Mouse (Mus musculus) limb, embryonic 14.5 days (tissue): ENCODE data around the gene Hoxb6. TPM values are rescaled to one million over a fixed set of nuclear protein-coding genes. Genes with fewer than 3 reads are reported as not detected.

Source experiments
- ATAC-seq: fragments of 200-750 bp; cut with Nextera tagmentation; 2 replicates; pipeline ENCODE4 v1.8.0; 2017; ENCODE audit warnings: low read depth, moderate number of reproducible peaks, moderate TSS enrichment; ENCODE audit not compliant: low FRiP score
- DNase-seq: peaks from one replicate; pipeline ENCODE4 v3.0.0-alpha.2; 2015; ENCODE audit warnings: low spot score
- H3K27ac ChIP-seq: fragments of 300-500 bp; sonication (generic); replicated peaks from 2 replicates; pipeline ENCODE4 v1.5.1; 2014; ENCODE audit warnings: low read depth, mild to moderate bottlenecking, low read length, moderate library complexity, mixed read lengths
- H3K27me3 ChIP-seq: fragments of 300-500 bp; sonication (generic); 2 replicates; pipeline ENCODE4 v1.6.1; 2014; ENCODE audit warnings: low read length, mixed read lengths; ENCODE audit not compliant: control insufficient read depth, insufficient read depth
- H3K36me3 ChIP-seq: fragments of 300-500 bp; sonication (generic); 2 replicates; pipeline ENCODE4 v1.6.1; 2014; ENCODE audit warnings: mild to moderate bottlenecking, low read length, moderate library complexity, mixed read lengths; ENCODE audit not compliant: control insufficient read depth, insufficient read depth
- H3K4me1 ChIP-seq: fragments of 300-500 bp; sonication (generic); 2 replicates; pipeline ENCODE4 v1.6.1; 2014; ENCODE audit warnings: antibody characterized with exemption, low read length, mixed read lengths; ENCODE audit not compliant: control insufficient read depth, insufficient read depth
- H3K4me2 ChIP-seq: fragments of 300-500 bp; sonication (generic); replicated peaks from 2 replicates; pipeline ENCODE4 v1.6.1; 2014; ENCODE audit warnings: low read depth, mild to moderate bottlenecking, low read length, moderate library complexity; ENCODE audit not compliant: severe bottlenecking
- H3K4me3 ChIP-seq: fragments of 300-500 bp; sonication (generic); replicated peaks from 2 replicates; pipeline ENCODE4 v1.5.1; 2014; ENCODE audit warnings: low read length
- H3K9ac ChIP-seq: fragments of 300-500 bp; sonication (generic); 2 replicates; pipeline ENCODE4 v1.6.1; 2014; ENCODE audit warnings: mild to moderate bottlenecking, low read depth, low read length, moderate library complexity; ENCODE audit not compliant: severe bottlenecking
- H3K9me3 ChIP-seq: fragments of 300-500 bp; sonication (generic); 2 replicates; pipeline ENCODE4 v1.6.1; 2016; ENCODE audit warnings: low read length; ENCODE audit not compliant: control insufficient read depth
- POLR2A ChIP-seq: fragments of 200-500 bp; IDR thresholded peaks from 2 replicates; pipeline ENCODE4 v1.8.0; 2012; ENCODE audit warnings: inconsistent platforms, mild to moderate bottlenecking, moderate library complexity, borderline replicate concordance; ENCODE audit not compliant: insufficient read depth, insufficient read length; ENCODE audit errors: extremely low read depth
- WGBS: fragments of 180-500 bp; shearing (Covaris S2); extraction: QIAGEN DNeasy Blood & Tissue Kit; methylation state at CpG from one replicate; pipeline ENCODE4 v1.1.7; 2014; 5-methylcytosine and 5-hydroxymethylcytosine counted together
- polyA plus RNA-seq, 2 experiments: library from polyadenylated mRNA; depleted of rRNA in 1 of 2; stranded (reverse) in 1 of 2; unstranded in 1 of 2; fragments of >200 nt; fragmentation: Nextera tagmentation in 1 of 2; extraction: Ambion mirVana in 1 of 2; gene quantifications; 2 replicates each; pipeline versions ENCODE4 v1.2.1 to v1.2.3; 2012 to 2014

Hoxb6 gene
- polyA plus RNA-seq (2012; rRNA removed), result 2.2 and 2.8 TPM in 2 replicates
- 0.30 and 0.61 TPM in 2 replicates for polyA plus RNA-seq (2014; fragmentation: Nextera tagmentation; extraction: Ambion mirVana)

DNA sequence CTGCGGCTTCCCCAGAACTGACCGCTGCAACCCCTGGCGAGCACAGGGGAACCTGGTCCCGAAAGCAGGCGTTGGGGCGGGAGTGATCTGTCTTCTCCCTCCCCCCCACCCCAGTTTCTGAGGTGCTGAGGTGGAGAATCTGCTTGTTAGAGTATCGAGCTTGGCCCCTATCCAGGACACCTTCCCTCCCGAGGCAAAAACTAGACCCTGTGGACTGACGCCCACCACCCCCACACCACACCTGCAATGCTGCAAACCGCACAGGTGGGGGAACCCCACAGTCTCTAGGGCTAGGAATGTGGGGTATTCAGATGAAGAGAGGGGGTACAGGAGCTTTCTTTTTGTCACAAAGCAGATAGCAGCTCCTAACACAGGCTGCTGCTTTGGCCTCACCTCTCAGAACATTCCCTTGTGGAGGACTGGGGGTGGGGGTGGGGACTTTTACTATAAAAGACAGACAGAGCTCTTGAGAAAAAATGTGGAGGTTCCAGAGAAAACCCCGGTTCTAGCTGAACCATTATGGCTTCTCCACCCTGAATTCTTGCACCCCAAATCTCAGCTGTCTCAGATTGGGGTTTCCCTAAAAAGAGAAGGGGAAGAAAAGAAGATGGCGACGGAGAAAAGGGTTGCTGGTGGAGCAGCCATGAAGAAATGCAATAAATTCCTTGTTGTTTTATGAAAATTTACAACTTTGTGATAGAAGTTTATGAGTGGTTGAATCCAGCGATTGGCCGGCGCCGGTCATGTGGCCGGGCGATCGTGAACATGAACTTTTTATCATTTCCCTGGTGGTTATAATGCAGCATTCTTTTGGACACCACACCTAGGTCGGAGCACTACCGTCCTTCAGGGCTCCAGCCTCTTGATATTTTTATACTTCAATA is at the start of gene Hoxb6:
Gene Hoxb6 (plus strand): TSS at position 796 of the 884 bp plus-strand sequence.
- TF ChIP-seq POLR2A, result no peak
- ATAC-seq (no peak), DNase-seq (no peak)
- no peaks in the 10 kb centered on the region for H3K9me3 ChIP-seq
- 0 out of 2 replicates have a peak within 1 kb of the TSS, but pooled peaks have one; percentile 3 for H3K4me2 ChIP-seq
- no peaks in the 10 kb centered on the region for H3K36me3 ChIP-seq
- H3K4me3 ChIP-seq, result peak within 1 kb of the TSS; percentile 20
- no peak within 1 kb of the TSS for H3K27ac ChIP-seq
- H3K4me1 ChIP-seq, result no peaks in the 10 kb centered on the region
- WGBS, result 3% methylated on average over 22 of the region's 22 CpGs
- peaks cover 99% of the 10 kb centered on the region for H3K27me3 ChIP-seq
- H3K9ac ChIP-seq, result no peak within 1 kb of the TSS

DNA sequence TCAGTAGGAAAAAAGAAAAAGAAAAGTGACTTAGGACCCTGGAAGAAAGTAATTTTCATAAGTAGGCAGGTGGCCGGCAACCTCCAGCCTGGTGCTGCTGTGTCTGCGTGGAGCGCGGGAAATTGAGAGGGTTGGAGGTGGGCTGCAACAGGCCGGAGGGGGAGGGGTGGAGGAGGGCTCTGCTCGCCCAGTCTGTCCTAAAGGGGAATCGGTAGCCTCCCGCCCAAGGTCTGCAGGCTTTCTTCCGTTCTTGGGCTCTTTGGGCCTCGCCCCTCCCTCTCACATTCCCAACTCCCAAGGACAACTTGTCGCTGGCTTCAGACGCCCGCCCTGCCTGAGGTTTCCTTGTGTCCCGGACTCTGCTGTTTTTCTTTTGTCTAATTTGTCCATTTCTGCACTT is 41.4 kb upstream of the Hoxb6 start:
- Histone ChIP-seq H3K4me1 (peaks cover 5% of the 10 kb centered on the region; the same call in 1 of the 2 replicates), H3K4me3 (peak overlapping the region; percentile 33), H3K27ac (no peak overlapping the region), H3K9ac (0 out of 2 replicates have a peak overlapping the region, but pooled peaks have one; percentile 28), H3K36me3 (no peaks in the 10 kb centered on the region), H3K9me3 (no peaks in the 10 kb centered on the region), H3K4me2 (peak overlapping the region; percentile 35), H3K27me3 (peaks cover 60% of the 10 kb centered on the region)
- no peak for TF ChIP-seq POLR2A
- ATAC-seq (no peak), DNase-seq (no peak)
- under 1% methylated on average over 13 of the region's 14 CpGs for WGBS

DNA sequence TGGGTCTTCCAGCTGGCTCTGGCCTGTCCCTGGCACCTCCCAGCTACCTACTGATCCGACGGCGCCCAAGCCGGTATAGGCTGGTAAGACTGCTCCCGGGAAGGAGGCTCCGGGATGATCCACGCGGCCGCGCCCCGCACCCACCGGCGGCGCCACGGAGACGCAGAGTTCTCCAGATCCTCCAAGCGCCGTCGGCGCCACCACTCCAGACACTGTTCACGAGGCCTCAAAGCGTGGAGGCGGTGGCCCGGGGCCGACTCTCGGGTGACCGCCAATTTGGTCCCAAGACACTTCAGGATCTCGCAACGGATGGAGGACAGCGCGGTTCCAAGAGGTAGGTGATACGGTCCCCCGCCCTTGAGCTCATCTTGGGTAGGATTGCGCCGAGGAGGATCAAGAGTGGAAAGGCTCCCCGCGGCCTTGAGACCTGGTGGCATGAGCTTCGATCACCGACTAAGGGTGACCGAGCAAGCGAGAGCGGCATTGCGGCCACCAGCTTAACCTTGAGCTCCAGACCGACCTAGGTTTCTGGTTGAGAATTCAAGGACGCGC is 40.7 kb upstream of the Hoxb6 start:
- no peak overlapping the region for H3K27ac ChIP-seq
- 1% methylated on average over 44 of the region's 46 CpGs for WGBS

DNA sequence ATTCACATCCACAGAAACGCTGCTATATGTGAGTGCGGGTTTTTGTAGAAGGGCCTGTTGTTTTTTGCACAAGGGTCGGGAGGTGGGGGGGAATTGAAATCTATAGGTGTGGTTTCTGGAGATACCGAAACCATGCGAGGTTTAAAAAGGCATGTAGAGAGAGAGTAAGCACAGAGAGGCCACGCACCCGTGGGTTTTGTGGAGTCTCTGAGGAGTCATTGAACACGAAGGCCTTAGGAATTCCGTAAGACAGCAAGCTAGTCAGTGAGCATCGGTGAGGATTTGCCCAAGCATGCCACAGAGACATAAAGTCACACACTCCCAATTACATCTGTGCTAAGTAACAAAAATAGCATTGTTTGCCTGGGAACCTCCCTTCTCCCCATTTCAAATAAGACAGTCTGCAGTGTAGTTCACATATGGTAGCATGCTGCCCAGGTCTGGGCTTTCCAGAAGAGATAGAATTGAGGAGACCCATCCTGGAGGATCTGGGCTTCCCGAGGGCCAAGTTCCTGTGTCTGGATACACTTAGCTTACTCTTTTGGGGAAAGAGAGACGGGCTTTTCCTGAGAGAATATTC is 39.6 kb upstream of the Hoxb6 start:
- DNase-seq (no peak), ATAC-seq (no peak)
- peaks cover 5% of the 10 kb centered on the region; the same call in 1 of the 2 replicates for H3K4me1 ChIP-seq
- peaks cover 76% of the 10 kb centered on the region for H3K27me3 ChIP-seq
- no peak overlapping the region for H3K27ac ChIP-seq
- H3K4me3 ChIP-seq, result peak overlapping the region; percentile 33
- no peaks in the 10 kb centered on the region for H3K9me3 ChIP-seq
- no peak for TF ChIP-seq POLR2A
- H3K4me2 ChIP-seq, result peak overlapping the region; percentile 13; the same call in 1 of the 2 replicates
- 4% methylated on average over 12 of the region's 12 CpGs for WGBS
- H3K9ac ChIP-seq, result no peak overlapping the region
- no peaks in the 10 kb centered on the region for H3K36me3 ChIP-seq

More for the DNA sequence above, 40.7 kb upstream of the Hoxb6 start:
- Histone ChIP-seq H3K27me3 (peaks cover 66% of the 10 kb centered on the region), H3K4me1 (peaks cover 5% of the 10 kb centered on the region; the same call in 1 of the 2 replicates), H3K4me2 (peak overlapping the region; percentile 35), H3K4me3 (peak overlapping the region; percentile 33), H3K36me3 (no peaks in the 10 kb centered on the region), H3K9ac (peak overlapping the region; percentile 42), H3K9me3 (no peaks in the 10 kb centered on the region)
- no peak for TF ChIP-seq POLR2A
- no peak for ATAC-seq
- no peak for DNase-seq

DNA sequence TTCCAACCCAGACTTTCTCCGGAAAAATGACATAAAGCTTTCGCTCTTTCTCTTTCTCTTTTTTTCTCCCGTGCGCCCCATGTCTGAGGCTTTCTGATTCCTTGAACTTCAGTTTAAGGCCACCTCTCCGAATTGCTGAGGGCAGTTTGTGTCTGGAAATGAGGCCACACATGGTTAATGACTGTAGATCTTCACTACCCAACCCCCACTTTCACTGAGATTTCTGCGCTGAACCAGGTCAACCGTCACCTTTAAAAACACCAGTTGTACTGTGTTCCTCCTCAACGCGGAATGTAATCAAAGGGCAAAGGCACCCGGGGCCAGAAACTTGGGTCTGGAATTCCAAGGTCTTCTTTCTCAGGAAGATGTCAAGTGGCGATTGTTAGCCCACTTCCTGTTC is 38.1 kb upstream of the Hoxb6 start:
- no peaks in the 10 kb centered on the region for H3K36me3 ChIP-seq
- H3K9ac ChIP-seq, result no peak overlapping the region
- peaks cover 5% of the 10 kb centered on the region; the same call in 1 of the 2 replicates for H3K4me1 ChIP-seq
- TF ChIP-seq POLR2A, result no peak
- DNase-seq (no peak), ATAC-seq (no peak)
- peaks cover 92% of the 10 kb centered on the region for H3K27me3 ChIP-seq
- H3K9me3 ChIP-seq, result no peaks in the 10 kb centered on the region
- no peak overlapping the region for H3K4me3 ChIP-seq
- no peak overlapping the region for H3K27ac ChIP-seq
- WGBS, result 2% methylated on average over 11 of the region's 11 CpGs
- no peak overlapping the region for H3K4me2 ChIP-seq
